Mouse (Mus musculus): Measurements from ENCODE around the gene Edn2. TPM values are rescaled to one million over a fixed set of nuclear protein-coding genes. Genes with fewer than 3 reads are reported as not detected.
A peak's percentile ranks its signal among the peaks of the same experiment; 100 is the strongest.

The Edn2 gene
- 0.20 and 0.30 TPM in 2 replicates for polyA plus RNA-seq (2014; fragmentation: Nextera tagmentation; extraction: Ambion mirVana)

DNA sequence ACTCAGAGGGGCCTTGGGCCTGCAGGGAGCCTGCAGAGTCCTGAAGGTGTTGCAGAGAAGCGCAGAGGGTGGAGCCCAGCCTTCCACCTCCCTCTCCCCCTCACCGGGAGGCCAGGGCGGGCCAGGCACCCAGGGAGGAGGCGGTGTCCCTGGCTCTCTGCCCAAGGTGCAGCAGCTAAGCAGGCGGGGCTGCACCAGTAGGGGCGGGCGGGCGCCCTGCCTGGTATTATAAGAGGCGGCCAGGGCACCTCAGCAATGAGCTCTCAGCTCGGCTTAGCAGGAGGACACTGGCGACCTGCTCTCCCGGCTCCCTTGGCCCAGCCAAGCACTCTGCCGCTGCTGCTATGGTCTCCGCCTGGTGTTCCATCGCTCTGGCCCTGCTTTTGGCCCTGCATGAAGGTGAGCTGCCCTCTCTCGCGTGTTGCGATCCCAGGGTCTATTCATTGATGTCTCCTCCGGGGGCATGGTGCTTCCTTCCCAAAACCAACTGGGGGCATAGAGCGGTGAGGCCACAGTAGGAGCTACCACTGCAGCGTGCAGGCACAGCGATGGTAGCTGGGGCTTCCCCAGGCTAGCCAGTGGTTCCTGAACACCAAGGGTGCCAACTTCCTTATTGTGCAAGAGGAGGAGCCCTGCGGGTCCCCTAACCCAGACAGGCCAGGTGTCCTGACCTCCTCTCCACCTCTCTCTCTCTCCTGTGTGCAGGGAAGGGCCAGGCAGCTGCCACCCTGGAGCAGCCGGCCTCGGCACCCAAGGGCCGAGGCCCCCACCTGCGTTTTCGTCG lies at the start of gene Edn2:
Gene Edn2 (plus strand): TSS at position 41 of the 784 bp plus-strand sequence.
- no peak within 1 kb of the TSS for H3K4me2 ChIP-seq (ENCODE audit: low read length)
- no peaks in the 10 kb centered on the region for H3K27me3 ChIP-seq (replicated peaks; ENCODE audit: control insufficient read depth, insufficient read depth, low read length)
- ATAC-seq (peak; percentile 49; the same call in 1 of the 2 replicates), DNase-seq (ENCODE audit: low spot score) (peak; percentile 52)
- peaks cover 21% of the 10 kb centered on the region for H3K4me1 ChIP-seq (ENCODE audit: control insufficient read depth, insufficient read depth, low read length)
- no peaks in the 10 kb centered on the region for H3K36me3 ChIP-seq (ENCODE audit: control insufficient read depth, insufficient read depth, low read length)
- 37% methylated on average over 29 of the region's 29 CpGs for WGBS
- H3K9me3 ChIP-seq (replicated peaks; ENCODE audit: control insufficient read depth, low read length): no peaks in the 10 kb centered on the region
- no peak within 1 kb of the TSS for H3K4me3 ChIP-seq (ENCODE audit: low read depth, low read length)
- H3K9ac ChIP-seq (ENCODE audit: low read length): 0 out of 2 replicates have a peak within 1 kb of the TSS, but pooled peaks have one; percentile 8
- no peak within 1 kb of the TSS for H3K27ac ChIP-seq (ENCODE audit: low read depth, low read length)

DNA sequence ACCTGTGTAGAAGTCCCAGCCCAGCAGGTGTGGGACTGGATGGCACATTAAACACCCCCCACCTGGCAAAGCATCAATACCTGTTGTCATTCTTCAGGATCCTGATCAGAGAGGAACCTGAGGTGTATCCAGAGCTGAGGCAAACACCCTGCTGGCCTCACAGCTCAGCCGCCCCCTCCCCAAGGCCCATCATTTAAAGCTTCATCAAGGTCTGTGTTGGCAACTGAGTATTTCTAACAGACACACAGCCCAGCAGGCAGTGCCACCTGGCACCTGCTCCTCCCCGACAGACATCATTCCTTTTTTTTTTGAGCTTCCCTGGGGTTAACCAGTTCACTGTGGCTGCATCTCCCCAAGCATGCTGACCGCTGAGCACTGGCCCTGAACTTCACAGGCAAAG lies 45.5 kb upstream of the Edn2 start:
- H3K27me3 ChIP-seq (replicated peaks; ENCODE audit: control insufficient read depth, insufficient read depth, low read length): no peaks in the 10 kb centered on the region
- no peak for DNase-seq (ENCODE audit: low spot score)
- 91% methylated on average over 3 of the region's 3 CpGs for WGBS
- ATAC-seq: no peak
- no peak overlapping the region for H3K4me3 ChIP-seq (ENCODE audit: low read depth, low read length)
- H3K9ac ChIP-seq (ENCODE audit: low read length): no peak overlapping the region
- H3K27ac ChIP-seq (ENCODE audit: low read depth, low read length): no peak overlapping the region
- H3K9me3 ChIP-seq (replicated peaks; ENCODE audit: control insufficient read depth, low read length): no peaks in the 10 kb centered on the region
- H3K4me2 ChIP-seq (ENCODE audit: low read length): no peak overlapping the region
- no peaks in the 10 kb centered on the region for H3K4me1 ChIP-seq (ENCODE audit: control insufficient read depth, insufficient read depth, low read length)
- H3K36me3 ChIP-seq (ENCODE audit: control insufficient read depth, insufficient read depth, low read length): no peaks in the 10 kb centered on the region

DNA sequence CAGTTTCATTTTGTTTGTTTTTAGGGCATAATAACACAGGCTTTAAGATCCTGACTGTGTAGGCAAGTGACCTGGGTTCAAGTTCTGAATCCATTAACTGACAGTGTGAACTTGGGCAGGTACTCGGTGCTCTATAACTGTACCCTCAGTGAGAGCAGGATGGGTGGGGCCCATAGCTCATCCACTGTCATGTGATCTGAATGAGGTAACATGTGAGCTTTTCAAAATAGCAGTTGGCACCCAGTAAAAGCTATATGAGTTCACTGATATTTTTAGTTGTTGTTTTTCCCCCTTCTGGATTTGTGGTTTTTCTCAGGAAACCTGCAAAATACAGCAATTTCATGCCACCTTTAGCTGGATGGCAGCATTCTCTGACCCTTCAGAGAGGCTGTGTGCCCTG lies 44.7 kb upstream of the Edn2 start:
- no peak overlapping the region for H3K4me3 ChIP-seq (ENCODE audit: low read depth, low read length)
- ATAC-seq: no peak
- H3K36me3 ChIP-seq (ENCODE audit: control insufficient read depth, insufficient read depth, low read length): no peaks in the 10 kb centered on the region
- DNase-seq (ENCODE audit: low spot score): no peak
- no peaks in the 10 kb centered on the region for H3K4me1 ChIP-seq (ENCODE audit: control insufficient read depth, insufficient read depth, low read length)
- H3K4me2 ChIP-seq (ENCODE audit: low read length): no peak overlapping the region
- no peaks in the 10 kb centered on the region for H3K9me3 ChIP-seq (replicated peaks; ENCODE audit: control insufficient read depth, low read length)
- WGBS: 93% methylated on average over 1 of the region's 1 CpGs
- H3K27me3 ChIP-seq (replicated peaks; ENCODE audit: control insufficient read depth, insufficient read depth, low read length): no peaks in the 10 kb centered on the region
- H3K27ac ChIP-seq (ENCODE audit: low read depth, low read length): no peak overlapping the region
- no peak overlapping the region for H3K9ac ChIP-seq (ENCODE audit: low read length)

DNA sequence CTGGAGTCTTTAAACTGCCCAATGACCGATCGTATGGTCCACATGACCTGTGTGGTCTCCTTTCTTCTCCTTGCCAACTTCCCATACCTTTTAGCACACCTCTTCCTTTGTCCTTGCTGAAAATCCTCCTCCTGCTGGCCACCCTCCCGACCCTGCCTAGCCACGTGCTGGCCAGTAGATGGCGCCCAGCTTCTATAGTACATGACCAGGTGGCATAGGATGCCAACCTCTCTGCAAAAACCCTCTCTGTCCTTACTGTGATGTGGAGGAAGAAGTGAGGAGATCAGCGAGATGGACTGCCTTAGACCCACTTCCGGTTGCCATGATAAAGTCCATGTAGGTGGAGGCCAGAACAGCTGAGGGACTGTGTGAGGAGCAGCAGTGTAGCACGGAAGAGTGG lies 40.7 kb upstream of the Edn2 start:
- ATAC-seq (peak; percentile 66; the same call in 1 of the 2 replicates), DNase-seq (ENCODE audit: low spot score) (peak; percentile 66)
- H3K4me1 ChIP-seq (ENCODE audit: control insufficient read depth, insufficient read depth, low read length): no peaks in the 10 kb centered on the region
- WGBS: 36% methylated on average over 8 of the region's 8 CpGs
- H3K9ac ChIP-seq (ENCODE audit: low read length): no peak overlapping the region
- no peaks in the 10 kb centered on the region for H3K36me3 ChIP-seq (ENCODE audit: control insufficient read depth, insufficient read depth, low read length)
- H3K4me2 ChIP-seq (ENCODE audit: low read length): no peak overlapping the region
- H3K27me3 ChIP-seq (replicated peaks; ENCODE audit: control insufficient read depth, insufficient read depth, low read length): no peaks in the 10 kb centered on the region
- no peak overlapping the region for H3K4me3 ChIP-seq (ENCODE audit: low read depth, low read length)
- H3K27ac ChIP-seq (ENCODE audit: low read depth, low read length): no peak overlapping the region
- no peaks in the 10 kb centered on the region for H3K9me3 ChIP-seq (replicated peaks; ENCODE audit: control insufficient read depth, low read length)

DNA sequence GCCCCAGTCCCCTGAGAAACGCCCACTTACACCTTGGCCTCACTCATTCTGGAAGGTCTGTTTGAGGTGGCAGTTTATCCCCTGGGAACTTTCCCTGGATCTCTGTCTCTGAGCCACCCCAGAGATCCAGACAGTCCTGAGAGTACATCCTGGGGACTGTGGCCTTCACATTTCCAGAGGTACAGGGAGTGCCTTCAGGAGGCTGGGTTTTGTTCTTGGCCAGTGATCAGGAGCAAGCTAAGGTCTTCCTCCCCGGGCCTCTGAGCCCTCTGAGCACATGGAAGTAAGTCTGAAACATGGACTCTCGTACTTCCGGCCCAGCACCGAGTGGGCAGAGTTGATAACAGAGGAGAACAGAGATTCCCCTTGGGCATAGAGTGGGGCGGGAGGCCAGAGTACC lies 36.4 kb upstream of the Edn2 start:
- Histone ChIP-seq H3K9me3 (replicated peaks; ENCODE audit: control insufficient read depth, low read length) (no peaks in the 10 kb centered on the region), H3K27me3 (replicated peaks; ENCODE audit: control insufficient read depth, insufficient read depth, low read length) (no peaks in the 10 kb centered on the region), H3K27ac (ENCODE audit: low read depth, low read length) (no peak overlapping the region), H3K4me3 (ENCODE audit: low read depth, low read length) (no peak overlapping the region), H3K4me2 (ENCODE audit: low read length) (no peak overlapping the region), H3K9ac (ENCODE audit: low read length) (no peak overlapping the region), H3K4me1 (ENCODE audit: control insufficient read depth, insufficient read depth, low read length) (no peaks in the 10 kb centered on the region), H3K36me3 (ENCODE audit: control insufficient read depth, insufficient read depth, low read length) (no peaks in the 10 kb centered on the region)
- no peak for ATAC-seq
- no peak for DNase-seq (ENCODE audit: low spot score)
- WGBS: 92% methylated on average over 6 of the region's 6 CpGs

DNA sequence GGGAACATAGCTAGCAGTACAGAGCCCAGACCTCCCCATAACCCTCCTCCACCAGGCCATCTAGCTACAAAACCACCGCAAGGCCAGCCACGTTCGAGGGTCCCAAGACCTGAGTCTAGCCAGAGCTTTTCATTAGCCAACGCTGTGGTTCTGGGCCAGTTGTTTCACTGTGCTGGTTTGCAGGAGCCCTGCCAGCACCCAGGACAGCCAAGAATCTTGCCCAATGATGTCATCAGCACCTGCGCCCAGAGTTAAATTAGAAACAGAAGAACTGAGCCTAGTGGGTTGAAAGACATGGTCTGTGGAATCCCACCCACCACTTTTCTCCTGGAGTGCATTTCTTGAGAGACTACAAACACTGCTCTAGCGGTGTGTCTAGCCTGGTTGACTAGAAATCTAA lies 35.0 kb upstream of the Edn2 start:
- no peaks in the 10 kb centered on the region for H3K27me3 ChIP-seq (replicated peaks; ENCODE audit: control insufficient read depth, insufficient read depth, low read length)
- peaks cover under 1% of the 10 kb centered on the region; the same call in 1 of the 2 replicates for H3K4me1 ChIP-seq (ENCODE audit: control insufficient read depth, insufficient read depth, low read length)
- H3K4me2 ChIP-seq (ENCODE audit: low read length): no peak overlapping the region
- H3K27ac ChIP-seq (ENCODE audit: low read depth, low read length): no peak overlapping the region
- 81% methylated on average over 6 of the region's 6 CpGs for WGBS
- ATAC-seq: no peak
- H3K9ac ChIP-seq (ENCODE audit: low read length): no peak overlapping the region
- DNase-seq (ENCODE audit: low spot score): no peak
- H3K9me3 ChIP-seq (replicated peaks; ENCODE audit: control insufficient read depth, low read length): no peaks in the 10 kb centered on the region
- H3K4me3 ChIP-seq (ENCODE audit: low read depth, low read length): no peak overlapping the region
- no peaks in the 10 kb centered on the region for H3K36me3 ChIP-seq (ENCODE audit: control insufficient read depth, insufficient read depth, low read length)

DNA sequence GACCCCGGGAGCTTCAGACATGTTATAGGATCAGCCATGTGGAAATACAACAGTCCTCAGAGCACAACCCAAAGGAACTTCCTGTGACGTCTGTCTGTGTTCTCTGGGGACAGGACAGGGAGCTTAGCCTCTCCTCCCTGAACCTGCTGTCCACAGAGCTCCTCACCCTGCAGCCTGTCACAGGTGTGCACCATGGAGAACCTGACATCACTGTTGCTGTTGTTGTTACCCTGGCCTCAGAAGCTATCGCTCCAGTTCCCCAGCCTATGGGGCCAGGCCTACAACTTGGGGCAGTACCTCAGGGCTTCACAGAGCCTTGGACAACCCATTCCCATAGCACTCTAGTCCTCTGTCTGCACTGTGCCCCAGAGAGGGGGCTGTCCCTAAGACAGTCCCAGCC lies 33.7 kb upstream of the Edn2 start:
- Histone ChIP-seq H3K4me3 (ENCODE audit: low read depth, low read length) (no peak overlapping the region), H3K36me3 (ENCODE audit: control insufficient read depth, insufficient read depth, low read length) (0 out of 2 replicates have a peak, but pooled peaks cover 4% of the 10 kb centered on the region), H3K4me2 (ENCODE audit: low read length) (no peak overlapping the region), H3K27ac (ENCODE audit: low read depth, low read length) (no peak overlapping the region), H3K9me3 (replicated peaks; ENCODE audit: control insufficient read depth, low read length) (no peaks in the 10 kb centered on the region), H3K9ac (ENCODE audit: low read length) (0 out of 2 replicates have a peak overlapping the region, but pooled peaks have one; percentile 25), H3K4me1 (ENCODE audit: control insufficient read depth, insufficient read depth, low read length) (peaks cover 3% of the 10 kb centered on the region; the same call in 1 of the 2 replicates), H3K27me3 (replicated peaks; ENCODE audit: control insufficient read depth, insufficient read depth, low read length) (no peaks in the 10 kb centered on the region)
- DNase-seq (ENCODE audit: low spot score) (no peak), ATAC-seq (no peak)
- WGBS: 79% methylated on average over 3 of the region's 3 CpGs

DNA sequence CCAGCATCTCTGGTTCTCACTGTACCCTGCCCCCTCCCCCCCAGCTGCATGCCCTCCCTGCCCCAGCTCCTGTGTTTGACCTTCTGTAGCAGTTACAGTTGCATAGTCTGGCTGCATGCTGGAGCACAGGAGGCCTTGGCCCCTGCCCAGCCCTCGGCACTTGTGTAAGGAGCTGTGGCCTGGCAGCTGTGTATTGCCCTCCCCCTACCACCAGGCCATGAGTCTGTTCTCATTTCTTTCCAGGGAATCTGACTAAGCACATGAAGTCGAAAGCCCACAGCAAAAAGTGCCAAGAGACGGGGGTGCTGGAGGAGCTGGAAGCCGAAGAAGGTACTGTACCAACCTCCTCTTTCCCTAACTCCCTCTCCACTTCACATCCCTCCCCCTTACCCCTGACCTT lies 33.0 kb upstream of the Edn2 start:
- Histone ChIP-seq H3K27ac (ENCODE audit: low read depth, low read length) (no peak overlapping the region), H3K9me3 (replicated peaks; ENCODE audit: control insufficient read depth, low read length) (no peaks in the 10 kb centered on the region), H3K4me3 (ENCODE audit: low read depth, low read length) (no peak overlapping the region), H3K4me1 (ENCODE audit: control insufficient read depth, insufficient read depth, low read length) (peaks cover 3% of the 10 kb centered on the region; the same call in 1 of the 2 replicates), H3K4me2 (ENCODE audit: low read length) (no peak overlapping the region), H3K27me3 (replicated peaks; ENCODE audit: control insufficient read depth, insufficient read depth, low read length) (no peaks in the 10 kb centered on the region), H3K36me3 (ENCODE audit: control insufficient read depth, insufficient read depth, low read length) (0 out of 2 replicates have a peak, but pooled peaks cover 8% of the 10 kb centered on the region), H3K9ac (ENCODE audit: low read length) (no peak overlapping the region)
- ATAC-seq: no peak
- peak; percentile 40 for DNase-seq (ENCODE audit: low spot score)
- WGBS: 70% methylated on average over 4 of the region's 4 CpGs

DNA sequence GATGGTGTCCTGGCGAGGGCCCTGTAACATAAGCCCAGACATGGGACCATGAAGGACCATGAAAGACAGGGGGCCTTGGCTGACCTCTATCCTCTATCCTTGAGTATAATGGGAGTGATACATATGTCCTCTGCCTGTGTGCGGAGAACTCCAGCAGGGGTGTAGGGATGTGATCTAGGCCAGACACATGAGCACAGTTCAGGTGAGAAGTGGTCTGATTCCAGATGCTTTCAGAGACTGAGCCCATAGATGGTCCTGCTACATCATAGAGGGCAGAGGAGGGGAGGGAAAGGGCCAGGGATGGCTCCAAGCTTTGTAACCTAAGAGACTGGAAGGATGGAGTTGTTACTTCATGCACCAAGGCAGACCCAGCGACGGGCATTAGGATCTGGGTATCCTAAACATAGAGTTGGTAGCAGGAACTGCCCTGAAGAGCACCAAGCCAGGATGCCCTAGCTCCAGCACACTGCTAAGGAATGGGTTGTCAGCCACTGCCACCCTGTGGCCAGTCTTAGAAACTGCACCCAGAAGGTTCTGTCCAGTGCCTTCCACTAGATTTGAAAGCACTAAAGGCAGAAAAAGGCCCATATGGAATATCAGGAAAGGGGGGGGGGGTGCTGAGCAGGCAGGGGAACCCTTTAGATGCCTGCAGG lies 31.6 kb upstream of the Edn2 start:
- Histone ChIP-seq H3K9me3 (replicated peaks; ENCODE audit: control insufficient read depth, low read length) (no peaks in the 10 kb centered on the region), H3K4me1 (ENCODE audit: control insufficient read depth, insufficient read depth, low read length) (peaks cover 3% of the 10 kb centered on the region; the same call in 1 of the 2 replicates), H3K27ac (ENCODE audit: low read depth, low read length) (no peak overlapping the region), H3K9ac (ENCODE audit: low read length) (no peak overlapping the region), H3K27me3 (replicated peaks; ENCODE audit: control insufficient read depth, insufficient read depth, low read length) (no peaks in the 10 kb centered on the region), H3K36me3 (ENCODE audit: control insufficient read depth, insufficient read depth, low read length) (0 out of 2 replicates have a peak, but pooled peaks cover 11% of the 10 kb centered on the region), H3K4me2 (ENCODE audit: low read length) (no peak overlapping the region), H3K4me3 (ENCODE audit: low read depth, low read length) (no peak overlapping the region)
- ATAC-seq (peak; percentile 79), DNase-seq (ENCODE audit: low spot score) (peak; percentile 86)
- 47% methylated on average over 4 of the region's 4 CpGs for WGBS

Data from forebrain, embryonic 14.5 days (tissue).